Comparison of ENCODE assay signal across 22 mouse cellular contexts in the genomic region with DNA sequence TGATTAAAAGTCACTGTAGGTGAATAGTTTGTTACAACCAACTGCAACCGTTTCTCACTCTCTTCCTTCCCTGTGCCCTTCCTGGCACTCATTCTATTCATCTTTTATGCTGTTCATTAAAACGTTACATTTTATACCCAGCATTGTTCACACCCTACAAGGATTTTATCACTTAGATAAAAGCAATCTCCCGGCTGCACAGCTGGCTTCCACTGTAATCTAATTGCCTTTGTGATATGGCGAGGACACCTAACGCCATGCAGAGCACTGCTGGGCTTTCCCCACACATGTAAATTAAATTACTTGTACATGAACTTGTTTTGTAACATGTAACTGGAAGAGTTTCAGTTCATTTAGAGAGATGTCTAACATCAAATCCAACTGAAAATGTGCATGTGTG. TPM values are rescaled to one million over a fixed set of nuclear protein-coding genes. Genes with fewer than 3 reads are reported as not detected.
"Had no signal": no experiment of that assay in that cellular context is flagged by ENCODE, and none has a peak within 500 bp of the region (broad histone marks: within the 10 kb centered on the region; RNA-seq: fewer than 3 reads in every experiment).

No protein-coding gene starts in this region.

- DNase-seq: kidney, adult 11 months; kidney, adult 8-10 months; kidney, postnatal 10 days; kidney, postnatal 4 days; liver; lung, adult 18-20 months; lung, postnatal 10 days; lung, postnatal 36 days; right cerebral cortex, postnatal 25 days; spleen, adult 18-20 months; thymus, postnatal 14 days; thymus, postnatal 4 days had no signal

- ATAC-seq: liver, embryonic 12.5 days; midbrain, embryonic 13.5 days had no signal

- H3K4me3 ChIP-seq: kidney, embryonic 15.5 days; limb, embryonic 10.5 days; limb, embryonic 13.5 days; liver, embryonic 12.5 days; liver, embryonic 15.5 days; lung, embryonic 15.5 days; megakaryocyte, embryonic 14.5 days; midbrain, embryonic 10.5 days; midbrain, embryonic 13.5 days; stomach, embryonic 15.5 days had no signal

- H3K9ac ChIP-seq: kidney, embryonic 15.5 days; limb, embryonic 13.5 days; liver, embryonic 12.5 days; liver, embryonic 15.5 days; lung, embryonic 15.5 days; midbrain, embryonic 13.5 days; stomach, embryonic 15.5 days had no signal

- H3K4me1 ChIP-seq: kidney, embryonic 15.5 days; limb, embryonic 10.5 days; limb, embryonic 13.5 days; liver, embryonic 12.5 days; liver, embryonic 15.5 days; lung, embryonic 15.5 days; megakaryocyte, embryonic 14.5 days; midbrain, embryonic 13.5 days; stomach, embryonic 15.5 days had no signal

- H3K36me3 ChIP-seq: kidney, embryonic 15.5 days; limb, embryonic 10.5 days; limb, embryonic 13.5 days; liver, embryonic 12.5 days; liver, embryonic 15.5 days; lung, embryonic 15.5 days; midbrain, embryonic 10.5 days; midbrain, embryonic 13.5 days; stomach, embryonic 15.5 days had no signal

- H3K27me3 ChIP-seq: kidney, embryonic 15.5 days; limb, embryonic 13.5 days; liver, embryonic 12.5 days; liver, embryonic 15.5 days; lung, embryonic 15.5 days; megakaryocyte, embryonic 14.5 days; midbrain, embryonic 13.5 days; stomach, embryonic 15.5 days had no signal

- H3K9me3 ChIP-seq: kidney, embryonic 15.5 days; limb, embryonic 10.5 days; limb, embryonic 13.5 days; liver, embryonic 12.5 days; liver, embryonic 15.5 days; lung, embryonic 15.5 days; midbrain, embryonic 10.5 days; midbrain, embryonic 13.5 days; stomach, embryonic 15.5 days had no signal

- H3K4me2 ChIP-seq: kidney, embryonic 15.5 days; limb, embryonic 13.5 days; liver, embryonic 12.5 days; liver, embryonic 15.5 days; lung, embryonic 15.5 days; midbrain, embryonic 13.5 days; stomach, embryonic 15.5 days had no signal

- H3K27ac ChIP-seq: kidney, embryonic 15.5 days; limb, embryonic 10.5 days; limb, embryonic 13.5 days; liver, embryonic 12.5 days; liver, embryonic 15.5 days; lung, embryonic 15.5 days; midbrain, embryonic 10.5 days; midbrain, embryonic 13.5 days; stomach, embryonic 15.5 days had no signal

RNA-seq across cellular contexts. Expression of gene Rergl, which starts 22.5 kb away (rescaled TPM):
- polyA plus RNA-seq: limb, embryonic 10.5 days; limb, embryonic 13.5 days; liver, embryonic 12.5 days; liver, embryonic 15.5 days; lung, embryonic 15.5 days; midbrain, embryonic 10.5 days; midbrain, embryonic 13.5 days had no signal
